Mouse (Mus musculus) CD4-positive, CD25-positive, alpha-beta regulatory T cell, adult 4 months (primary cell): ENCODE results near the gene Birc7. TPM values are rescaled to one million over a fixed set of nuclear protein-coding genes. Genes with fewer than 3 reads are reported as not detected.

Source experiments
- ATAC-seq: one replicate; pipeline ENCODE4 v1.8.0; 2017
- polyA plus RNA-seq, 2 experiments: library from polyadenylated mRNA; unstranded; fragments of 100-300 nt; shearing (Covaris generic); gene quantifications; one replicate each; pipeline ENCODE4 v1.2.1; 2017

The Birc7 gene
- polyA plus RNA-seq, 2 experiments from 2014 or later, result not detected

DNA sequence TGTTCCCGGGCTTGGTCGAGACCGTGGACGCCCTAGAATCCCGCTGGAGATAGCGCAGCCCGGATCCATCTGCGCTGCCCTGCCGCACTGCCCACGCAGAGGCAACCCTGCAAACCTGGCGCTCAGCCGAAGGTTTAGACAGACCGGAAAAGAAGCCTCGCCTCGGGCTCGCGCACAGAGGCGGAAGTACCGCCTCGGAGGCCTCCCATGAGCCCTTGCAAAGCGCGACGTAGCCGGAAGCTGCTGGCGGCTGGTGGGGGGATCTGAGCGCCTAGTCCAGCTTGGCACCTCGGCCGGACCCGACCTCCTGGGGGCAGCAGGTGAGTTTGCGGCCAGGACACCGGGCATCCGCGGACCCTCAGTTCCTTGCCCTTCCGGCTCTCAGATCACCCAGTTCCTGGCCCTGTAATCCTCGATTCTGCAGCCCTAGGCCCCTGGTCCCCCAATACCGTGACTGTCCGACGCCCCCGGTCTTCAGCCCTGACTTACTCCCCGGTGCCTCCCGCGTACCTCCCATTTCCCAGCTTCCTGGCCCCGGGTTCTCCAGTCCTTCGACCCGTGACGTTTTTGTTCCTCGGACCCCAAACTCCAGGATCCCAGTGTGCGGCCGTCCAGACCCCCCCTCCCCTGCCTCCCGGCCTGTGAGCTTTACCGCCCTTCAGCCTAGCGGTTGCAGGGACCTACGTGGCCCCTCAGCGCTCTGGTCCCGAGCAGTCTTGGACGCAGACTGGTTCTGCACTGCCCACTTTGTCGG, 38.4 kb downstream of the Birc7 start, which contains the start of gene Arfgap1:
Gene Arfgap1, plus strand, starts transcription at position 216 of the 754 bp plus-strand sequence.
- peak; percentile 94 for ATAC-seq

DNA sequence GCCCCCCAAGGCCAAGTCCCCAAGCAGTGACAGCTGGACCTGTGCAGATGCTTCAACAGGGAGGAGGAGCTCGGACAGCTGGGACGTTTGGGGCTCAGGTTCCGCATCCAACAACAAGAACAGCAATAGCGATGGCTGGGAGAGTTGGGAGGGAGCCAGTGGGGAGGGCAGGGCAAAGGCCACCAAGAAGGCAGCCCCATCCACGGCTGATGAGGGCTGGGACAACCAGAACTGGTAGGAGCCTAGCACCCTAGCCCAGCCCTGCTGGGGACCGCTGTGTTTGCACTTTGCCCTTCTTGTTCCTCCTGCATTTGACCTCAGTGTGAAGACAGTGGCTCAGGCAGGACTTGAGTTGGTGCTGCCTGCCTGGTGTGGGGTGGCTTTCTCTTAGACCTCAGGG, 52.3 kb downstream of the Birc7 start:
- ATAC-seq, result no peak

Other genes with a start within 250 kb of the Birc7 start
- gene Dido1, start 219.0 kb upstream of the Birc7 start, polyA plus RNA-seq, result 10 to 100 TPM; 49.7 to 73.1 TPM
- 10 to 100 TPM; 11.4 to 22.0 TPM for gene Gid8, start 218.9 kb upstream of the Birc7 start, polyA plus RNA-seq
- 100 to 1,000 TPM in 1 of 2 experiments, 10 to 100 TPM in 1; 77.3 to 114 TPM for gene Slc17a9, start 203.8 kb upstream of the Birc7 start, polyA plus RNA-seq
- gene Bhlhe23, start 152.1 kb upstream of the Birc7 start, polyA plus RNA-seq, result not detected
- 1 to 10 TPM; 7.5 to 9.2 TPM for gene Ythdf1, start 8.1 kb upstream of the Birc7 start, polyA plus RNA-seq
- not detected for gene Nkain4, start 25.7 kb downstream of the Birc7 start, polyA plus RNA-seq
- gene Arfgap1, start 38.2 kb downstream of the Birc7 start, polyA plus RNA-seq, result 10 to 100 TPM; 42.6 to 73.0 TPM
- under 1 TPM; 0.36 to 0.38 TPM for gene Col20a1, start 57.5 kb downstream of the Birc7 start, polyA plus RNA-seq
- gene Chrna4, start 114.5 kb downstream of the Birc7 start, polyA plus RNA-seq, result not detected
- gene Kcnq2, start 206.3 kb downstream of the Birc7 start, polyA plus RNA-seq, result not detected
- gene Eef1a2, start 228.0 kb downstream of the Birc7 start, polyA plus RNA-seq, result not detected